ENCODE assay signal across 25 mouse cellular contexts in the genomic region with DNA sequence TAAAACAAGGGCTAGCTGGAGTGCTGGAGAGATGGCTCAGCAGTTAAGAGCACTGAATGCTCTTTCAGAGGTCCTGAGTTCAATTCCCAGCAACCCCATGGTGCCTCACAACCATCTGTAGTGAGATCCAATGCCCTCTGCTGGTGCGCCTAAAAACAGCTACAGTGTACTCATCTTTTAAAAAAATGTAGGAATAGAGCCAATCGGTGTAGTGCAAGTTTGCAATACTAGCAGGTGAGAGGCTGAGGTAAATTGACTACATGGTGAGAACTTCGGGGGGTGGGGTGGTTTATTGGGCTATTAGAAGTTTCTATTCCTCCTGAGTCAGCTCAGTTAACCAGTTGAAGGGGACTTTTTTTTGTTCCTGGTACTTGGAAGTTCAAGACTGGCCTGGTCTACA. TPM values are rescaled to one million over a fixed set of nuclear protein-coding genes. Genes with fewer than 3 reads are reported as not detected.
DNase-seq lines count a peak whose midpoint lies in the region; ATAC-seq and TF ChIP-seq lines count a peak whose summit lies in the region.
"Had no signal": no experiment of that assay in that cellular context is flagged by ENCODE, and none has a peak within 500 bp of the region (broad histone marks: within the 10 kb centered on the region; RNA-seq: fewer than 3 reads in every experiment).

No protein-coding gene starts in this region.

- 80% methylated on average over 3 of the region's 3 CpGs for WGBS in kidney, adult 2 months
- WGBS in lung, embryonic 14.5 days, result 75% methylated on average over 3 of the region's 3 CpGs
- 74% methylated on average over 3 of the region's 3 CpGs for WGBS in liver, embryonic 11.5 days

- no peak overlapping the region for H3K27ac ChIP-seq in kidney, adult 2 months (ENCODE audit: insufficient read depth, low read depth, low read length)
- no peak overlapping the region for H3K27ac ChIP-seq in lung, embryonic 14.5 days (ENCODE audit: low read depth)
- H3K27ac ChIP-seq in MEL (ENCODE audit: control insufficient read depth, low read depth, low read length), result no peak overlapping the region
- no peak overlapping the region for H3K27ac ChIP-seq in liver, embryonic 11.5 days (ENCODE audit: low read depth, low read length)
- H3K27ac ChIP-seq: embryonic facial prominence, embryonic 10.5 days; embryonic facial prominence, embryonic 12.5 days; forebrain, embryonic 13.5 days had no signal

- peak; percentile 0; the same call in 1 of the 2 replicates for TF ChIP-seq RAD21 in MEL (IDR thresholded peaks at IDR 0.05; ENCODE audit: low read depth, low read length)

- no peak overlapping the region for H3K4me3 ChIP-seq in kidney, adult 2 months (ENCODE audit: insufficient read depth, low read depth, low read length)
- H3K4me3 ChIP-seq in lung, embryonic 14.5 days (ENCODE audit: low read depth, low read length), result no peak overlapping the region
- H3K4me3 ChIP-seq in E14TG2a.4 (replicated peaks; ENCODE audit: low read length) (no peak overlapping the region), MEL (ENCODE audit: control insufficient read depth in 1 of 2, insufficient read depth in 1 of 2, low read depth in 2 of 2, low read length in 2 of 2) (no peak overlapping the region)
- no peak overlapping the region for H3K4me3 ChIP-seq in liver, embryonic 11.5 days (ENCODE audit: low read depth, low read length)
- H3K4me3 ChIP-seq: embryonic facial prominence, embryonic 10.5 days; embryonic facial prominence, embryonic 12.5 days; forebrain, embryonic 13.5 days had no signal

- no peak overlapping the region for H3K9ac ChIP-seq in lung, embryonic 14.5 days
- H3K9ac ChIP-seq in MEL (ENCODE audit: control insufficient read depth, low read depth, low read length, poor library complexity, severe bottlenecking), result no peak overlapping the region
- H3K9ac ChIP-seq in liver, embryonic 11.5 days (ENCODE audit: low read depth, low read length), result no peak overlapping the region
- H3K9ac ChIP-seq: embryonic facial prominence, embryonic 12.5 days; forebrain, embryonic 13.5 days had no signal

- no peak overlapping the region for H3K4me2 ChIP-seq in lung, embryonic 14.5 days
- no peak overlapping the region for H3K4me2 ChIP-seq in liver, embryonic 11.5 days
- H3K4me2 ChIP-seq: embryonic facial prominence, embryonic 12.5 days; forebrain, embryonic 13.5 days had no signal

- ATAC-seq in lung, embryonic 14.5 days (ENCODE audit: insufficient read depth), result no peak
- ATAC-seq in liver, embryonic 11.5 days (replicated peaks; ENCODE audit: low FRiP score), result no peak
- ATAC-seq: CD4-positive, CD25-positive, alpha-beta regulatory T cell, adult 4 months; forebrain, embryonic 13.5 days; forebrain, embryonic 16.5 days had no signal

- H3K27me3 ChIP-seq in kidney, adult 2 months (replicated peaks; ENCODE audit: control insufficient read depth, insufficient read depth, low read length), result no peaks in the 10 kb centered on the region
- H3K27me3 ChIP-seq in lung, embryonic 14.5 days (ENCODE audit: insufficient read depth, low read length), result no peaks in the 10 kb centered on the region
- no peaks in the 10 kb centered on the region for H3K27me3 ChIP-seq in E14TG2a.4 (ENCODE audit: insufficient read depth, low read length)
- no peaks in the 10 kb centered on the region for H3K27me3 ChIP-seq in MEL (ENCODE audit: control insufficient read depth in 1 of 2, insufficient read depth in 2 of 2, low read length in 2 of 2)
- H3K27me3 ChIP-seq in liver, embryonic 11.5 days (replicated peaks; ENCODE audit: control insufficient read depth, insufficient read depth, low read length), result no peaks in the 10 kb centered on the region
- H3K27me3 ChIP-seq: embryonic facial prominence, embryonic 12.5 days; forebrain, embryonic 13.5 days had no signal

- no peaks in the 10 kb centered on the region for H3K36me3 ChIP-seq in kidney, adult 2 months (ENCODE audit: control insufficient read depth, insufficient read depth, low read length)
- H3K36me3 ChIP-seq in lung, embryonic 14.5 days (ENCODE audit: insufficient read depth), result no peaks in the 10 kb centered on the region
- H3K36me3 ChIP-seq in E14TG2a.4 (ENCODE audit: insufficient read depth, low read length), result no peaks in the 10 kb centered on the region
- no peaks in the 10 kb centered on the region for H3K36me3 ChIP-seq in MEL (ENCODE audit: control insufficient read depth in 1 of 2, insufficient read depth in 2 of 2, low read length in 2 of 2)
- no peaks in the 10 kb centered on the region for H3K36me3 ChIP-seq in liver, embryonic 11.5 days (ENCODE audit: control insufficient read depth, insufficient read depth, low read length)
- H3K36me3 ChIP-seq: embryonic facial prominence, embryonic 10.5 days; embryonic facial prominence, embryonic 12.5 days; G1E had no signal

- no peak for TF ChIP-seq EP300 in MEL (IDR thresholded peaks at IDR 0.05; ENCODE audit: low read depth in 1 of 2, low read length in 2 of 2)

- TF ChIP-seq CTCF in kidney, adult 2 months (conservative IDR thresholded peaks at IDR 0.05; ENCODE audit: insufficient read depth, insufficient read length, low read depth, low read length), result 0 out of 2 replicates have a peak, but pooled peaks have one; percentile 2
- 0 out of 2 replicates have a peak, but pooled peaks have one; percentile 5 for TF ChIP-seq CTCF in lung, embryonic 14.5 days (IDR thresholded peaks at IDR 0.05; ENCODE audit: low read depth)
- 0 out of 2 replicates have a peak, but pooled peaks have one; percentile 7 for TF ChIP-seq CTCF in E14TG2a.4 (conservative IDR thresholded peaks at IDR 0.05; ENCODE audit: low read length)
- peak in 2 of 3 experiments; percentile 15 to 32; a peak in 3 of 6 replicates for TF ChIP-seq CTCF in MEL (IDR thresholded peaks at IDR 0.05 in 2 of 3, conservative IDR thresholded peaks at IDR 0.05 in 1 of 3; ENCODE audit: control insufficient read depth in 1 of 3, insufficient read depth in 1 of 3, low read depth in 2 of 3, low read length in 3 of 3, poor library complexity in 1 of 3, severe bottlenecking in 1 of 3)

- no peaks in the 10 kb centered on the region for H3K9me3 ChIP-seq in lung, embryonic 14.5 days (ENCODE audit: low read depth, low read length)
- H3K9me3 ChIP-seq in E14TG2a.4 (ENCODE audit: low read length), result no peaks in the 10 kb centered on the region
- H3K9me3 ChIP-seq in MEL (replicated peaks; ENCODE audit: insufficient read depth, low read length), result no peaks in the 10 kb centered on the region
- H3K9me3 ChIP-seq in liver, embryonic 11.5 days (ENCODE audit: control insufficient read depth, low read length), result no peaks in the 10 kb centered on the region
- H3K9me3 ChIP-seq: embryonic facial prominence, embryonic 10.5 days; embryonic facial prominence, embryonic 12.5 days; forebrain, embryonic 13.5 days; G1E had no signal

- DNase-seq in kidney, adult 2 months, result no peak
- DNase-seq in kidney, adult 18-20 months, result no peak
- DNase-seq in lung, embryonic 14.5 days, result no peak
- no peak for DNase-seq in lung, postnatal 14 days
- peak; percentile 32 for DNase-seq in MEL (ENCODE audit: low read depth, low spot score)
- no peak for DNase-seq in cerebellum, adult 9-11 months
- DNase-seq in liver, embryonic 11.5 days (ENCODE audit: low spot score), result no peak
- DNase-seq: adrenal gland, adult 2 months; adrenal gland, postnatal 10 days; adrenal gland, postnatal 25 days; B cell, adult 2 months; cerebellum, adult 11 months; cerebellum, adult 18-20 months; cerebellum, adult 8-10 months; cerebellum, postnatal 10 days; cerebellum, postnatal 25 days had no signal

- H3K4me1 ChIP-seq in kidney, adult 2 months (ENCODE audit: control insufficient read depth, insufficient read depth, low read length), result peaks cover 3% of the 10 kb centered on the region; the same call in 1 of the 2 replicates
- no peaks in the 10 kb centered on the region for H3K4me1 ChIP-seq in lung, embryonic 14.5 days (ENCODE audit: insufficient read depth)
- H3K4me1 ChIP-seq in E14TG2a.4 (replicated peaks; ENCODE audit: low read depth, low read length) (peaks cover 16% of the 10 kb centered on the region), MEL (ENCODE audit: control insufficient read depth in 1 of 2, insufficient read depth in 2 of 2, low read length in 2 of 2) (peaks cover 0 to 4% of the 10 kb centered on the region in 2 experiments; a peak in 1 of 4 replicates)
- H3K4me1 ChIP-seq in liver, embryonic 11.5 days (replicated peaks; ENCODE audit: control insufficient read depth, insufficient read depth, low read length), result no peaks in the 10 kb centered on the region
- H3K4me1 ChIP-seq: embryonic facial prominence, embryonic 12.5 days had no signal

- no peak for TF ChIP-seq POLR2A in kidney, adult 2 months (IDR thresholded peaks at IDR 0.05; ENCODE audit: low read depth, low read length)
- TF ChIP-seq POLR2A in MEL (IDR thresholded peaks at IDR 0.05; ENCODE audit: control insufficient read depth in 1 of 2, insufficient read depth in 1 of 2, low read depth in 1 of 2, low read length in 2 of 2, poor library complexity in 1 of 2), result no peak

- H3K79me2 ChIP-seq in MEL (ENCODE audit: control insufficient read depth, insufficient read depth, low read length, poor library complexity), result no peaks in the 10 kb centered on the region

RNA-seq across cellular contexts. Expression of a gene that starts 7.3 kb away (rescaled TPM):
- 394 and 454 TPM in 2 replicates for polyA plus RNA-seq in kidney, adult 2 months (2012; rRNA removed)
- 24.1 and 24.4 TPM in 2 replicates for polyA plus RNA-seq in lung, embryonic 14.5 days (2014; fragmentation: Nextera tagmentation; extraction: Ambion mirVana)
- total RNA-seq in MEL (2012; rRNA removed), result 10.7 and 12.4 TPM in 2 replicates
- 10 to 100 TPM in 1 of 2 experiments, not detected in 1; 26.1 TPM for polyA plus RNA-seq in MEL (2012; ENCODE audit: insufficient read depth in 1 of 2, insufficient read length in 2 of 2, low read depth in 1 of 2, low replicate concordance in 2 of 2, missing spikeins in 1 of 2)
- polyA plus RNA-seq in liver, embryonic 11.5 days (2014; fragmentation: Nextera tagmentation; extraction: Ambion mirVana), result 6.6 and 7.2 TPM in 2 replicates
- total RNA-seq: CH12.LX, G1E had no signal
- polyA plus RNA-seq: CD4-positive, CD25-positive, alpha-beta regulatory T cell, adult 4 months; G1E had no signal

RNA-seq across cellular contexts. Expression of a gene that starts 21.2 kb away (rescaled TPM):
- not detected in 2 replicates for polyA plus RNA-seq in kidney, adult 2 months (2012; rRNA removed)
- polyA plus RNA-seq in lung, embryonic 14.5 days (2014; fragmentation: Nextera tagmentation; extraction: Ambion mirVana), result not detected in 2 replicates
- not detected in 2 replicates for total RNA-seq in MEL (2012; rRNA removed)
- polyA plus RNA-seq in MEL (2012; ENCODE audit: insufficient read depth in 1 of 2, insufficient read length in 2 of 2, low read depth in 1 of 2, low replicate concordance in 2 of 2, missing spikeins in 1 of 2), result not detected
- 0.12 and 0.21 TPM in 2 replicates for polyA plus RNA-seq in liver, embryonic 11.5 days (2014; fragmentation: Nextera tagmentation; extraction: Ambion mirVana)
- total RNA-seq: CH12.LX had no signal
- polyA plus RNA-seq: CD4-positive, CD25-positive, alpha-beta regulatory T cell, adult 4 months; embryonic facial prominence, embryonic 10.5 days; forebrain, embryonic 11.5 days; G1E had no signal

RNA-seq across cellular contexts. Expression of a gene that starts 49.0 kb away (rescaled TPM):
- 226 and 272 TPM in 2 replicates for polyA plus RNA-seq in kidney, adult 2 months (2012; rRNA removed)
- 22.2 and 25.1 TPM in 2 replicates for polyA plus RNA-seq in lung, embryonic 14.5 days (2014; fragmentation: Nextera tagmentation; extraction: Ambion mirVana)
- 14.0 and 21.2 TPM in 2 replicates for total RNA-seq in MEL (2012; rRNA removed)
- polyA plus RNA-seq in MEL (2012; ENCODE audit: insufficient read depth in 1 of 2, insufficient read length in 2 of 2, low read depth in 1 of 2, low replicate concordance in 2 of 2, missing spikeins in 1 of 2), result 10 to 100 TPM in 1 of 2 experiments, not detected in 1; 22.1 TPM
- 15.6 and 17.0 TPM in 2 replicates for polyA plus RNA-seq in liver, embryonic 11.5 days (2014; fragmentation: Nextera tagmentation; extraction: Ambion mirVana)

RNA-seq across cellular contexts. Expression of a gene that starts 59.4 kb away (rescaled TPM):
- polyA plus RNA-seq in kidney, adult 2 months (2012; rRNA removed), result 31.3 and 31.8 TPM in 2 replicates
- 16.1 and 18.0 TPM in 2 replicates for polyA plus RNA-seq in lung, embryonic 14.5 days (2014; fragmentation: Nextera tagmentation; extraction: Ambion mirVana)
- 26.9 and 31.9 TPM in 2 replicates for total RNA-seq in MEL (2012; rRNA removed)
- polyA plus RNA-seq in MEL (2012; ENCODE audit: insufficient read depth in 1 of 2, insufficient read length in 2 of 2, low read depth in 1 of 2, low replicate concordance in 2 of 2, missing spikeins in 1 of 2), result 10 to 100 TPM in 1 of 2 experiments, not detected in 1; 31.3 TPM
- polyA plus RNA-seq in liver, embryonic 11.5 days (2014; fragmentation: Nextera tagmentation; extraction: Ambion mirVana), result 15.1 and 17.9 TPM in 2 replicates

Comparison
In these comparisons a context has a peak if more than half of its experiments do, and no peak if none do; other contexts are left out.
1. RNA of a gene that starts 7.3 kb away (polyA plus RNA-seq): 394 to 454 TPM in kidney, adult 2 months; 26.1 TPM in MEL, 24.1 to 24.4 TPM in lung, embryonic 14.5 days and 6.6 to 7.2 TPM in liver, embryonic 11.5 days; every median in the first group is over 10 times any median in the second.
2. Peak in every context shown above with its lines, with median percentiles within 50 percentile points of each other: CTCF ChIP-seq.